Mouse (Mus musculus): ENCODE measurements around the gene Faap20.
A peak's percentile ranks its signal among the peaks of the same experiment; 100 is the strongest.

Faap20 gene

GRCm38 (mm10) chr4:155221106-155221505, 28.5 kb upstream of the Faap20 start:
- no peak for DNase-seq (ENCODE audit: low spot score)

- peak; percentile 24 for DNase-seq (ENCODE audit: low spot score)
Observed at GRCm38 (mm10) chr4:155221599-155222551, 27.7 kb upstream of the Faap20 start.

- DNase-seq (ENCODE audit: low spot score) = no peak
Observed at GRCm38 (mm10) chr4:155222552-155222840, 27.1 kb upstream of the Faap20 start, which contains the start of gene Ski. Gene Ski (minus strand): TSS chr4:155222592.

GRCm38 (mm10) chr4:155222841-155223593, 26.6 kb upstream of the Faap20 start:
- peak; percentile 92 for DNase-seq (ENCODE audit: low spot score)

- DNase-seq (ENCODE audit: low spot score) = no peak
Observed at GRCm38 (mm10) chr4:155223594-155224528, 25.7 kb upstream of the Faap20 start.

GRCm38 (mm10) chr4:155225918-155226317, 23.7 kb upstream of the Faap20 start:
- DNase-seq (ENCODE audit: low spot score) = no peak

GRCm38 (mm10) chr4:155227986-155228385, 21.6 kb upstream of the Faap20 start:
- no peak for DNase-seq (ENCODE audit: low spot score)

- no peak for DNase-seq (ENCODE audit: low spot score)
Observed at GRCm38 (mm10) chr4:155228461-155228860, 21.1 kb upstream of the Faap20 start.

- no peak for DNase-seq (ENCODE audit: low spot score)
Observed at GRCm38 (mm10) chr4:155233878-155234277, 15.7 kb upstream of the Faap20 start.

GRCm38 (mm10) chr4:155234371-155235310, 15.0 kb upstream of the Faap20 start:
- DNase-seq (ENCODE audit: low spot score) = no peak

- no peak for DNase-seq (ENCODE audit: low spot score)
Observed at GRCm38 (mm10) chr4:155235311-155236119, 14.1 kb upstream of the Faap20 start.

- no peak for DNase-seq (ENCODE audit: low spot score)
Observed at GRCm38 (mm10) chr4:155236737-155237385, 12.7 kb upstream of the Faap20 start.

- DNase-seq (ENCODE audit: low spot score) = no peak
Observed at GRCm38 (mm10) chr4:155238276-155238675, 11.3 kb upstream of the Faap20 start.

GRCm38 (mm10) chr4:155239494-155239893, 10.1 kb upstream of the Faap20 start:
- DNase-seq (ENCODE audit: low spot score) = no peak

GRCm38 (mm10) chr4:155241789-155242188, 7.8 kb upstream of the Faap20 start:
- no peak for DNase-seq (ENCODE audit: low spot score)

GRCm38 (mm10) chr4:155242292-155242691, 7.3 kb upstream of the Faap20 start:
- DNase-seq (ENCODE audit: low spot score) = no peak

- no peak for DNase-seq (ENCODE audit: low spot score)
Observed at GRCm38 (mm10) chr4:155243233-155243632, 6.4 kb upstream of the Faap20 start.

GRCm38 (mm10) chr4:155245770-155246492, 3.7 kb upstream of the Faap20 start:
- DNase-seq (ENCODE audit: low spot score) = no peak

GRCm38 (mm10) chr4:155246691-155247105, 2.9 kb upstream of the Faap20 start:
- DNase-seq (ENCODE audit: low spot score) = no peak
